Mouse (Mus musculus) brain, embryonic 14.5 days (tissue): ENCODE measurements around the gene Cyp4a10.

Experiments used
- CTCF ChIP-seq: fragments of 200-500 bp; IDR thresholded peaks from 2 replicates; pipeline ENCODE4 v1.5.1; 2012; ENCODE audit warnings: inconsistent platforms, mild to moderate bottlenecking, moderate library complexity, borderline replicate concordance; ENCODE audit not compliant: insufficient read depth, insufficient read length; ENCODE audit errors: extremely low read depth
- POLR2A ChIP-seq: fragments of 200-500 bp; IDR thresholded peaks from 2 replicates; pipeline ENCODE4 v1.6.1; 2012; ENCODE audit warnings: mild to moderate bottlenecking, inconsistent platforms, borderline replicate concordance; ENCODE audit not compliant: poor library complexity, insufficient read depth, insufficient read length, severe bottlenecking; ENCODE audit errors: extremely low read depth

GRCm38 (mm10) chr4:115563401-115563800, 45.3 kb downstream of the Cyp4a10 start, which contains the start of gene Cyp4a31:
- TF ChIP-seq POLR2A (no peak), CTCF (no peak)
